Mouse (Mus musculus) retina, adult 2 months (tissue): Measurements from ENCODE around the gene Pcp4l1.
"Not testable (repeated sequence)": the region's sequence is repeated elsewhere in the genome, so short reads cannot be mapped to it uniquely, and the experiment has no call there.

Experiments used
- DNase-seq: peaks from one replicate; pipeline ENCODE4 v3.0.0-alpha.2; 2012; ENCODE audit warnings: low read depth, low spot score

Gene Pcp4l1

GRCm38 (mm10) chr1:171195887-171196397 lies at the start of gene Pcp4l1:
Pcp4l1 (minus strand) TSS chr1:171196268.
- peak; percentile 49 for DNase-seq

- DNase-seq: no peak
These were observed 49.3 kb upstream of the Pcp4l1 start for GRCm38 (mm10) chr1:171245353-171245752.

GRCm38 (mm10) chr1:171241952-171242351 lies 45.9 kb upstream of the Pcp4l1 start:
- DNase-seq: not testable (repeated sequence)

GRCm38 (mm10) chr1:171240911-171241310 lies 44.8 kb upstream of the Pcp4l1 start:
- DNase-seq: no peak

GRCm38 (mm10) chr1:171239992-171240744 lies 44.1 kb upstream of the Pcp4l1 start:
- no peak for DNase-seq

- DNase-seq: peak; percentile 62
These were observed 42.4 kb upstream of the Pcp4l1 start for GRCm38 (mm10) chr1:171238463-171238862.

- DNase-seq: peak; percentile 61
These were observed 41.4 kb upstream of the Pcp4l1 start for GRCm38 (mm10) chr1:171237438-171237837.

GRCm38 (mm10) chr1:171235791-171236190 lies 39.7 kb upstream of the Pcp4l1 start:
- no peak for DNase-seq

GRCm38 (mm10) chr1:171234538-171234937 lies 38.5 kb upstream of the Pcp4l1 start:
- no peak for DNase-seq

- no peak for DNase-seq
These were observed 38.1 kb upstream of the Pcp4l1 start, which contains the start of gene Fcer1g for GRCm38 (mm10) chr1:171234126-171234525. Fcer1g (minus strand) TSS chr1:171234365.

GRCm38 (mm10) chr1:171232800-171233730 lies 37.0 kb upstream of the Pcp4l1 start:
- no peak for DNase-seq

- DNase-seq: no peak
These were observed 36.3 kb upstream of the Pcp4l1 start for GRCm38 (mm10) chr1:171232348-171232747.

GRCm38 (mm10) chr1:171231844-171232243 lies 35.8 kb upstream of the Pcp4l1 start:
- DNase-seq: no peak

- no peak for DNase-seq
These were observed 34.1 kb upstream of the Pcp4l1 start for GRCm38 (mm10) chr1:171230215-171230614.

- DNase-seq: no peak
These were observed 33.7 kb upstream of the Pcp4l1 start for GRCm38 (mm10) chr1:171229750-171230149.

GRCm38 (mm10) chr1:171227879-171228278 lies 31.8 kb upstream of the Pcp4l1 start:
- no peak for DNase-seq

- no peak for DNase-seq
These were observed 30.7 kb upstream of the Pcp4l1 start for GRCm38 (mm10) chr1:171226780-171227179.

GRCm38 (mm10) chr1:171224857-171225256 lies 28.8 kb upstream of the Pcp4l1 start, which contains the start of gene Apoa2:
Apoa2 (plus strand) TSS chr1:171225054.
- DNase-seq: no peak

- no peak for DNase-seq
These were observed 27.7 kb upstream of the Pcp4l1 start for GRCm38 (mm10) chr1:171223796-171224195.

GRCm38 (mm10) chr1:171223168-171223567 lies 27.1 kb upstream of the Pcp4l1 start:
- DNase-seq: no peak

- DNase-seq: peak; percentile 94
These were observed 26.4 kb upstream of the Pcp4l1 start, which contains the start of gene Tomm40l for GRCm38 (mm10) chr1:171222238-171223155. Tomm40l (minus strand) TSS chr1:171222514.
